Mouse (Mus musculus): ENCODE data around the gene Slc22a2. TPM values are rescaled to one million over a fixed set of nuclear protein-coding genes. Genes with fewer than 3 reads are reported as not detected.

Gene Slc22a2
- polyA plus RNA-seq, 1 experiment from 2014 or later, result 0.27 TPM

Other genes with a start within 250 kb of the Slc22a2 start
- 0.82 and 0.88 TPM in 2 replicates for gene Plg, start 205.5 kb upstream of the Slc22a2 start, polyA plus RNA-seq (2014; fragmentation: Nextera tagmentation; extraction: Ambion mirVana)
- gene Slc22a3, start 76.4 kb upstream of the Slc22a2 start, polyA plus RNA-seq (2014; fragmentation: Nextera tagmentation; extraction: Ambion mirVana), result 0.27 and 0.39 TPM in 2 replicates
- gene Slc22a1, start 91.7 kb downstream of the Slc22a2 start, polyA plus RNA-seq (2014; fragmentation: Nextera tagmentation; extraction: Ambion mirVana), result 0.34 TPM in 1 of 2 replicates, not detected in the other
- 52.3 and 52.8 TPM in 2 replicates for gene Igf2r, start 185.5 kb downstream of the Slc22a2 start, polyA plus RNA-seq (2014; fragmentation: Nextera tagmentation; extraction: Ambion mirVana)

All from intestine, embryonic 14.5 days (tissue).